Mouse (Mus musculus) myocyte (in vitro differentiated cells): ENCODE results near the gene Rasa4.

ENCODE experiments used
- E2F4 ChIP-seq: IDR thresholded peaks from one replicate; pipeline ENCODE4 v1.6.1; 2011; ENCODE audit warnings: mild to moderate bottlenecking, control low read depth, moderate library complexity; ENCODE audit not compliant: insufficient read depth
- MAX ChIP-seq: IDR thresholded peaks from one replicate; pipeline ENCODE4 v1.6.1; 2011; ENCODE audit warnings: low read depth, mild to moderate bottlenecking, control low read depth
- POLR2A ChIP-seq: IDR thresholded peaks from one replicate; pipeline ENCODE4 v1.6.1; 2011; ENCODE audit warnings: low read depth, mild to moderate bottlenecking, control low read depth, moderate library complexity; ENCODE audit not compliant: insufficient read length
- REST ChIP-seq: IDR thresholded peaks from one replicate; pipeline ENCODE4 v1.6.1; 2011; ENCODE audit warnings: mild to moderate bottlenecking, control low read depth, moderate library complexity; ENCODE audit not compliant: insufficient read depth, insufficient read length
- TCF12 ChIP-seq: IDR thresholded peaks from one replicate; pipeline ENCODE4 v1.6.1; 2011; ENCODE audit warnings: mild to moderate bottlenecking, control low read depth; ENCODE audit not compliant: poor library complexity, insufficient read depth, severe bottlenecking
- TCF3 ChIP-seq: IDR thresholded peaks from one replicate; pipeline ENCODE4 v1.6.1; 2011; ENCODE audit warnings: low read depth, control low read depth; ENCODE audit not compliant: insufficient read length
- USF1 ChIP-seq: IDR thresholded peaks from one replicate; pipeline ENCODE4 v1.6.1; 2011; ENCODE audit warnings: low read depth, mild to moderate bottlenecking, control low read depth, moderate library complexity

DNA sequence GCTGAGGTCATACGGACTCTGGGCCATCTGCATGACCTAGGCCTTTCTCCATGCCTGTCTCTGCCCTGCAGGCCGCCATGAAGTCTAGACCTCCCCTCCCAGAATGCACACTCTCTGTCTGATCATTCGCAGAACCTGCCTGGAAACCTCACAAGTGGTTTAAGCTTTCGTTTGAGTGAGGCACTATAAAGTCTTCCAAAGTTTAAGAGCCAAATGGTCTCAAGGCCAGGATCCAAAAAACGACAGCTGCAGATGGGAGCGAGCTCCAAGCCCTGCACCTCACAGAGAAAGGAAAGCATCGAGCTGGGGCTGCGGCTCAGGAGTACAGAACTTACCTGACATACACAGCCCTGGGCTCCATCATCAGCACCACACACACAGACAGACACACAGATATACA, 68.6 kb downstream of the Rasa4 start:
- no peak for TF ChIP-seq MAX
- no peak for TF ChIP-seq USF1
- TF ChIP-seq POLR2A = no peak
- TF ChIP-seq E2F4 = no peak
- TF ChIP-seq REST = no peak
- no peak for TF ChIP-seq TCF12
- no peak for TF ChIP-seq TCF3
